Mouse (Mus musculus) neural tube, embryonic 10.5 days (tissue): ENCODE data around the gene Duox1.

Source experiments
- DNase-seq: peaks from one replicate; pipeline ENCODE4 v3.0.0-alpha.2; 2017; ENCODE audit warnings: low spot score; ENCODE audit errors: extremely low spot score

The Duox1 gene

GRCm38 (mm10) chr2:122354191-122354929, 38.9 kb downstream of the Duox1 start:
- DNase-seq = no peak

- DNase-seq = no peak
Observed at GRCm38 (mm10) chr2:122355389-122355788, 39.9 kb downstream of the Duox1 start.

- DNase-seq = no peak
Observed at GRCm38 (mm10) chr2:122356187-122356586, 40.7 kb downstream of the Duox1 start.

- DNase-seq = no peak
Observed at GRCm38 (mm10) chr2:122360310-122360709, 44.8 kb downstream of the Duox1 start.

GRCm38 (mm10) chr2:122361181-122361580, 45.7 kb downstream of the Duox1 start:
- DNase-seq = no peak

GRCm38 (mm10) chr2:122361868-122362621, 46.6 kb downstream of the Duox1 start:
- DNase-seq = no peak

DNA sequence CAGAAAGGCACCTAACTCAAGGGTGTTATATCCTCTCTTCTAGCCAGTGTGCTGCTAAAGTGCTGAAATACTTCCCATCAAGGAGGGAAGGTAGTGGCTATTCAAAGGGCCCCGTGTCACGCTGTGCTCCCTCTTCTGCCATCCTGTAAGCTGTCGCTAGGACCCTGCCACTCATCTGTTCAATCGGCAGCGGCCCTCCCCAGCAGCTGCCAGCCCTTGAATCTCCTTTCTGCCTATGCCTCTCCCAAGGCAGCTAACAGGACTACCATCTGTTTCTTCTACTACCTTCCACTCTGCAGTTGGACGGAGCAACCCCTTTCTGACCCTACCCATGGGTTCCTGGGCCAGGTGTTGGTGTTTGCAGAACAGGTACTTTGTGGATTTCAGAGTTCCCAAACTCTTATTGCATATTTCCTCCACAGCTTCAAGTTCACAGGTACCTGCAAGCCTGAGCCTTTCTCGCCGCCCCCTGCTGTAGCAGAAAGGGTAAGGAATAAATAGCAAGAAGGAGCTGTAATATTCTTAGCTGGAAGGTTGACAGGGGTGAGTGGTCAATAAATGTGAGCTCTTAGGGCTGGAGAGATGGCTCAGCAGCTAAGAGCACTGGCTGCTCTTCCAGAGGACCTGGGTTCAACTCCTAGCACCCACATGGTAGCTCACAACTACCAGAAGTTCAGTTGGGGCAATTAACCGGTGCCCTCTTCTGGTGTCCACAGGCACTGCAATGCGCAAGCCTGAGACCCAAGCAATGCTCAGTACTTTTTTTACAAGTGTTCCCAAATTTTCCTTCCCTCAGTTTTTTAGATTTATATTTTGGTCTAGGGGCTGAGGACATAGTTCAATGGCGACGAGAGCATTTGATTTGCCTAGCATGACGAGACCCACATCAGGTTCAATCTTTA, 47.4 kb downstream of the Duox1 start:
- no peak for DNase-seq

GRCm38 (mm10) chr2:122364352-122364944, 49.0 kb downstream of the Duox1 start:
- no peak for DNase-seq

DNA sequence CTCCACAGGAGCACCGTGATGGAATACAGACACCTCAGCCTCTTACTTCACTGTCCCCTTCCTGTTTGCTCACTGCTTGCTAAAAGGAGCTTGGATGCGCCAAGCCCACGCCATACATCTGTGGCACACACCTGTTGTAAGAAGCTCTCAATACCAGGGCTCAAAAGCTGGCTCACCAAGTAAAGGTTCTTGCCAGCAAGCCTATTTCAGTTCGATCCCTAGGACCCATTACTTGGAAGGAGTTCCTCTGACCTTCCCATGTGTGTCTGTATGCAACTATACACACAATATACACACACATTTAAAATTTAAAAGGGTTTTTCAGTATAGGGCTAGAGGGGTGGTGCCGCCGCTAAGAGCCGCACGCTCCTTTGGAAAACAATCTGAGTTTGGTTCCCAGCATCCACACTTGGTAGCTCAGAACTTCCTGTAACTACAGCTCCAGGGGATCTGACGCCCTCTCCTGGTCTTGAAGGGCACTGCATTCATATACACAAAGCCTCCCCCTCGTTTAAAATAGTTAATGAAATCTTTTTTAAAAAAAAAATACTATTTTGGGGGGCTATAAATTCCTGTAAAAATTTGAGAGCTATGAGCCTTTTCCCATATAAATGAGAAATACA, 49.9 kb downstream of the Duox1 start:
- DNase-seq = no peak

GRCm38 (mm10) chr2:122366039-122366438, 50.6 kb downstream of the Duox1 start:
- no peak for DNase-seq

- DNase-seq = no peak
Observed at GRCm38 (mm10) chr2:122366706-122367105, 51.2 kb downstream of the Duox1 start.

DNA sequence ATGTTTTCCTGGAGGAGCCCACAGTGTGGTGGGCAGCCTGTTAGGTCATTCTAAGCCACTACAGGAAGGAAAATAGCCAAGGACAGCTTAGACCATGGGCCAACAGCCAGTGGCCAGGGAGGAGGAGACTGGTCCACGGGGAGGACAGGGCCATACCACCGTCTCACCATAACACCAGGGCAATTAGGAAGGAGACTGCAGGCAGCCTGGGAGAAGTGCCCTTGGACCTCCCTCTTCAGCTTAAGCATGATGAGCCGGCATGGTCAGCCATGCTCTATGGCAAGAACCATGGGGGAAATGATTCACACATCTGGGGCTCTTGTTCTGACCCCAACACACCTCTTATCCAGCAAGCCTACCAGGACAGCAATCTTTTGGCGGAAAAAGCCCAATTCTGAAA, 51.7 kb downstream of the Duox1 start:
- DNase-seq = no peak

DNA sequence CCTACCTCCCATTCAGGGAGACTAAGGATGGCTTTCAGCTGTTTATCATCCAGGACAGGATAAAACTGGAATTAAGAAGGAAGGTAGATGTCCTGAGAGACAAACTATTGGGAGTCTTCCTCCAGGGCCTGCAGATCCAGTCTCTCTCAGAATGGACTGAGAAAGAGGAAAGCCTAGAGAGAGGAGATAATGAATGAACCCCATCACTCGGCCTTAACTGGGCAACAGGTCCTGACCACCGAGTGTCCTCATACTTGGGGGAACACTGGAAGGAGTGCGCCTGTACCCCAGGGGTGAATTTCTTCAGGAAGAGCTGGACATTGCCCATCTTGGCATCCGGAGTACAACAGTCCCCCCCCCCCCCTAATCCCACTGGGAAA, 52.2 kb downstream of the Duox1 start:
- no peak for DNase-seq

GRCm38 (mm10) chr2:122368081-122368971, 52.9 kb downstream of the Duox1 start:
- peak; percentile 64 for DNase-seq

DNA sequence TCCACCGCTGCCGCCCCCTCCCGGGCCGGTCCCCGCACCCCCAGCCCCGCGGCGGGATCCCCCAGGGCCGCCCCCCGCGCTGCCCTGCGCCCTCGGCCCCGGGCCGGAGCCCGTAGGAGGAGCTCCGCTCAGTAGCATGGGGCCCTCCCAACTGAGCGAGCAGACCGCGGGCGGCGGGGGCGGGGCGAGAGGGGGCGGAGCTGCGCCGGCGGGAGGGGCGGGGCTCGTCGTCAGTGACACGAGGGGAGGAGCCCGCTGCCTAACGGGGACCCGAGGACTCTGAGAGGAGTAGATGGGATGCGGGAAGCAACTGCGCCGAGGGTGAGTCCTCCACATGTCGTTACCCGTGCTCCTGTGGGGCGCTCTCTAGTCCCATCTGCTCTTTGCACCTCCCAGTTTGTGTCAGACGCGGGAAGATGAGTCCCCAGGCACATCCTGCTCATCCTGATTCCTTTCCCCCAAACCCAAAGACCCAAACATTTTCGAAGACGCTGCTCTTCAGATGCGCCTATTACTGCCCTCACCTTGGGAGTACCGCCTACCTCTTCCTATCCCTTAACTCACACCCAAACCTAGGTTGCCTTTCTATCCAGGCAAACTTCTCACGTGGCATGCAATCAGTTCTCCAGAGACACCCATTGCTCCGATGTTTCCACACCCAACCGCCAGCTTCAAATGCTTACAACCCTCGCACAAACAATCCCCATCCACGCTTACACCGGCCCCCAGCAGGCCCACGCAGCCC, 53.7 kb downstream of the Duox1 start, which contains the start of gene Shf:
TSS of gene Shf (minus strand) at position 168 of the 745 bp plus-strand sequence.
- DNase-seq = peak; percentile 96

GRCm38 (mm10) chr2:122370101-122370750, 54.8 kb downstream of the Duox1 start:
- DNase-seq = no peak

GRCm38 (mm10) chr2:122372067-122372466, 56.6 kb downstream of the Duox1 start:
- no peak for DNase-seq

DNA sequence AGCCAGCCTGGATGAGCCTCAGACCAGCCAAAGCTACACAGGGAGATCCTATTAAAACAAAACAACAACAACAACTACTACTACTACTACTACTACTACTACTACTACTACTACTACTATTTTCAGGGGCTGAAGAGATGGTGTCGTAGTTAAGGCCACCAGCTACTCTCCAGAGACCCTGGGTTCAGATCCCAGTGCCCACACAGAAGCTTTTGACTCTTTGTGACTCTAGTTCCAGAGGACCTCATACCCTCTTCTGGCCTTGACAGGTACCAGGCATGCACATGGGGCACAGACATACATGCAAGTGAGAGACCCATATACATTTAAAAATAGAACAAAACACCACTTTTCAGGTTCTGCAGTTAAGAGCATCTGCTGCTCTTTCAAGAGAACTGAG, 57.1 kb downstream of the Duox1 start:
- DNase-seq = no peak

DNA sequence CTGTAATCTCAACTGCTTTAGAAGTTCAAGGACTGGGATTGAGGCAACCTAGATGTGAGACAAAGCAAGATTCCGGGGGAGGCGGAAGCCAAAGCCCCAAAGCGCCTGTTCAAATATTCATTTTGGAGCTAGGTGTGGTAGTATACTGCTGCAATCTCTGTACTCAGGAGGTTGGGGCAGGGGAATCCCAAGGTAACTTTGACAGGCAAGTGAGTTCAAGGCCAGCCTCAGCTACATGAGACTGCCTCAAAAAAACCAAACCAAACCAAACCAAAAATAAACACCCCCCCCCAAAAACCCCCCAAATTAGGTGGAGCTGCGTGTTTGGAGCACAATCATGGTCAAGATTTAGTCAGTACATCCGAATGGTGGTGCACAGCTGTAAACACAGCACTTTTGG, 58.5 kb downstream of the Duox1 start:
- DNase-seq = no peak
